Mouse (Mus musculus): ENCODE measurements around the gene Tctn3.

GRCm38 (mm10) chr19:40611830-40612506 is at the start of gene Tctn3, which contains the start of gene Entpd1:
- TF ChIP-seq CTCF (IDR thresholded peaks at IDR 0.05; ENCODE audit: low read depth): peak; percentile 98
- no peak for TF ChIP-seq EP300 (IDR thresholded peaks at IDR 0.05; ENCODE audit: low read depth)
